Mouse (Mus musculus): ENCODE measurements at regions not wholly inside any gene's neighbourhood (a gene's known extent, or its start where the extent isn't known, plus 50 kb on each side); places are given as distances from the start of the nearest gene placed in this dataset.
A peak's percentile ranks its signal among the peaks of the same experiment; 100 is the strongest.

DNA sequence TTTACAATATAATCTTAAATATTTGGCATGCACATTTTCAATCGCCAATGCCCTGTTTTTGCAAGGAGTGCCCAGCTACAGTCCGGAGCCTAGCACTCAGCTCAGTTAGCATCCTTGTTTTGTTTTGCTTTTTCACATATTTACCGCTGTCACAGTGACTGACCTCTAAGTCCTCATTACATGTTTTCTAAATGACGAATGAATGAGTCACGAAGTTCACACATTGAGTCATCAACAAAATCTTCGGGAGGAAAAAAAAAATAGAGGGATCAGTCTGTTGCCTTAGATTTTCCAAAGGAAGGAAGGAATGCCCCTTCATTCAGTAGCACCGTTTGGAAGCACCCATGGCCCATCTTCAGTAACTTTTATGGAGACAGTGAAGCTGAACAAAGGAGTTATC lies 342.9 kb upstream of the Actbl2 start:
- ATAC-seq, result no peak

- ATAC-seq, result no peak
Observed at GRCm38 (mm10) chr13:110913177-110913576, 341.6 kb upstream of the Actbl2 start.

DNA sequence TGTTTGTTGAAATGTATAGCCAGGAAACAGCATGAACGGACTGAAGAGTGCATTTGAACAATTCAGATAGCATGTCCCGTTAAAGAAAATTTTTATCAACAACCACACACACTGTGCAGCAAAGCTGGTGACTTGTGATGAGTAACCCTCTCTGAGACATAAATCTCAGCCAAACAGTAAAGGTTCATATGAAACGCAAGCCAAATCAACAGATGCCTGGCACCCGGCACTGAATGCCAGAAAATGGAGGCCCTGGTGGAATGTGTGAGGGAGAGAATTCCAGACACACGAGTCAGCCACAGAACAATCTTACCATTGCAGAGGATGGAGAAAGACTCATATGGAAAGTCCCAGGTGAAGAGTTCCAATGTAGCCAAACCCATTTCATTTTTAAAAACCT lies 341.1 kb upstream of the Actbl2 start:
- no peak for ATAC-seq

DNA sequence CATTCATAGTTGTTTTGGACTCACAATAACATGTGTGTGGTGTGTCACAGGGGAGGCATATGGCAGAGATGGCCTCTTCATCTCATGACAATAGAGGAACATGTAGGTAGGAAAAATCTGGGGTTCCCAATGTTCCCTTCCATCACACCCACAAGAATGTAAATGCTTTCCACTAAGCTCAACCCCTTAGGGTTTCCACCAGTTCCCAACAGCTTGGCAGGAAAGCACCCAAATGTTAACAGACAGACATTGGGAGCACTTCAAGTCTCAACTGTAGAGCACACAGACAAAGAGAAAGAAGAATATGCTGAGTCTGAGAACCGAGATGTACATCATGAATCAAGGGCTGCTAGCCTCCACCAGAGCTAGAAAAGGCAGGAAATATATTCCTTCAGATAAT lies 339.7 kb upstream of the Actbl2 start:
- no peak for ATAC-seq

DNA sequence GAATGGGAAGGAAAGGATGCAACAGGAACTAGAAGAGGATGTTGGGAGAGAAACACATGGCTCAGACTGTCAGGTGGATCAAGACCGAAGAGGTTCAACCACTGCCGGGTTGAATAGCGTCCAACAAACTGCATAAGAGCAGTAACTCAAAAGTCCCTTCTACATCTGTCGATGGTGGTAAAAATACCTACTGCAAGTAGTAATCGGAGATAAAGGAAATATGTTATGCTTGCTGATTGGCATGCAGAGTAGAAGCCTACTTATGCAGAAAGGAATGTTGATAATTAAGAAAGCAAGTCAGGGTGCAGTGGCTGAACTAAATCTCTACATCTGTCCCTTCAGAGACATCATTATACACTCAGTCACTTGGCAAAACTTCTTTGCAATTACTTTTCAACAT lies 330.9 kb upstream of the Actbl2 start:
- ATAC-seq, result no peak

DNA sequence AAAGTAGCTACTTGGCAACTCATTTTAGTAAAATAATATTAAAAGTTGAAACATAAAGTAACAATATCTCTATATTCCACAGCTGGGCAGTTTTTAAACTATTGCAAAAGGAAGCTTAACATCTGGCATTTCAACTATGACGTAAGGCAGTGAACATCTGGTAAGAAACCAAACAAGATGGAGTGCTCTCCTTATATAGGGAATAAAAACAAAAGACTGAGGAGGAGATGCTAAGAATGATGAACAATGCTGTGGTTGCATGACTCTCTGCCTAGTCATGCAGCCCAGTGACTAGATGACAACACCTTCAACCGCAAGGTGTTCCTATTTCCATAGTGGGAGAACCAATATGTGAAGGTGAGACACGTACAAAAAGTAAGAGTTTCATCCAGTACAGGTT lies 329.9 kb upstream of the Actbl2 start:
- no peak for ATAC-seq

DNA sequence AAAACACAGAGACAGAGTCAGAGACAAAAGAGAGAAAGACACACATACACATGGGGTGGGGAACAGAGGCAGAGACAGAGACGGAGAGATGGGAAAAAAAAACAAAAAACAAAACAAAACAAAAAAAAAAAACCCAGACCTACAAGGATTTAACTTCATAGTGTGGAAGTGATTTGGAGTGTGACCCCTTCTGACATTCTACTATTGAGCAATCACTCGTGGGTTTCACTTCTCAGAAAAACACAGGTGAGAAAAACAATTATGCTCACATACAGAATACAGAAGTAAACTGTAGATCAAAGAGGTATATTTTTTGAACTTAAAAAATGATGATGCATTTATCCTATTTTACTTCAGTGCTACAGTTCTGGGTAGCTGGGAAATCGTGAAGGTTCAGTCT lies 326.7 kb upstream of the Actbl2 start:
- ATAC-seq, result no peak

GRCm38 (mm10) chr13:110928894-110929293 lies 325.9 kb upstream of the Actbl2 start:
- ATAC-seq, result no peak

DNA sequence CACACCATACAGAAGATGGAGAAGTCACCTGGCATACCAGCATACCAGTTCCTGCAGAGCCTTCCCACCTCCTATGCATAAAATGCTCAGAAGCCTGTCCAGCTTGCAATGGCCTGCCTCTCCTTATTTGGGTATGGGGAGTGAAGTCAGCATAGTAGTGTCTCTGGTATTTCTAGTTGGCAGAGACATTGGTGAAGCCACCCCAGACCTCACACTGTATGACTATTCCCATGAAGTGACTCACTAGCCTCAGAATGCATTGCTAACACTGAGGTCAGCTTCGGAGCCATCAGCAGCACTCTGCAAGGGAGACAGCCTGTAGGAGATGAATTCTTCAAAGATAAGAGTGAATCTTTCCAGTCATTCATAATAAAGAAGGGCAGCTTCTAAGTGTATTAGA lies 325.2 kb upstream of the Actbl2 start:
- ATAC-seq, result no peak

GRCm38 (mm10) chr13:110941587-110941986 lies 313.2 kb upstream of the Actbl2 start:
- ATAC-seq, result no peak

DNA sequence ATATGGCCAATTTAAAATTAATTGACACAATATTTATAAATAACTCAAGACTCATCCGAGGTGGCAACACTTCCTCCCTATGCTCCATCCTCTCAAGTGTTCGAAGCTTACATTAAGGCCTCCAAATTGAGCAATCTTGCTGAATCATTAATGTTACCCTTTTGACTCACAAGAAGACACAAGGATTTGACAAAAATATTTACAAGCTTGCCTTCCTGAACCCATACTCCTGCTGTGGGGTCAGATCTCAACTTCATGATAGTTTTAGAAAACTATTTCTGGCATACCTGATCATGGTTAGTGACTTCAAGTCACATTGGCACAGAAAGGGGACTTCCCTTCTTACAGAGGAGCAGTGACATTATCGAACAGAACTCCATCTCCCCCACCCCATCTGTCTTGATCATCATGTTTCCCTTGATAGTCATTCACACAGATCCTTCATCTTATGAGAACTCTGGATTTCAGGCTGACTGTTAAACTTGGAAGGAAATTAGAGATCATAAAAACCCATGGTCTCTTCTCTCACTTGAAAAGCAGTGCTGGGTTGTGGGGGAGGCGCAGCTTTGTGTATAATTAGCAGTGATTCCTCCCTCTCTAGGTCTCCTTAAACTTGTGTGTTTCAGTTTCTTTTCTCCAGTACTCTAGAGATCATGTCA lies 311.7 kb upstream of the Actbl2 start:
- no peak for ATAC-seq

GRCm38 (mm10) chr13:110944061-110944460 lies 310.8 kb upstream of the Actbl2 start:
- no peak for ATAC-seq

GRCm38 (mm10) chr13:110944683-110945082 lies 310.1 kb upstream of the Actbl2 start:
- ATAC-seq, result no peak

DNA sequence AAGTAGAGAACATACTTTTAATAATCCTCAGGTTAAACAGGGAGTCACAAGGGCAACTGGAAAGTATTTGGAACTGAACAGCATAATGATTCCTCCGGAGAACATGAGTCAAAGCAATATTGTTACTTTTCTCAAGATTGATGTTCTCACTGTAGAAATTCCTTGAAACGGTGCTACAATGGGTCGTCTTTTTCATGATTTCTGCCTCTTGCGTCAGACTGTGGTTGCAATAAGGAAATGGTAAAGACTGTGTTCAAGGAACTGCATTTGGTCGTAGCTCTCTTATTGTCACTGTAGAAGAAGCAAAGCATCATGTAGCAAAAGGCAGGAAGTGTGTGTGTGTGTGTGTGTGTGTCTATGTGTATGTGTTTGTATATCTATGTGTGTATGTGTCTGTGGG lies 294.6 kb upstream of the Actbl2 start:
- peak; percentile 96 for ATAC-seq

- ATAC-seq, result no peak
Observed at GRCm38 (mm10) chr13:110967109-110967508, 287.7 kb upstream of the Actbl2 start.

DNA sequence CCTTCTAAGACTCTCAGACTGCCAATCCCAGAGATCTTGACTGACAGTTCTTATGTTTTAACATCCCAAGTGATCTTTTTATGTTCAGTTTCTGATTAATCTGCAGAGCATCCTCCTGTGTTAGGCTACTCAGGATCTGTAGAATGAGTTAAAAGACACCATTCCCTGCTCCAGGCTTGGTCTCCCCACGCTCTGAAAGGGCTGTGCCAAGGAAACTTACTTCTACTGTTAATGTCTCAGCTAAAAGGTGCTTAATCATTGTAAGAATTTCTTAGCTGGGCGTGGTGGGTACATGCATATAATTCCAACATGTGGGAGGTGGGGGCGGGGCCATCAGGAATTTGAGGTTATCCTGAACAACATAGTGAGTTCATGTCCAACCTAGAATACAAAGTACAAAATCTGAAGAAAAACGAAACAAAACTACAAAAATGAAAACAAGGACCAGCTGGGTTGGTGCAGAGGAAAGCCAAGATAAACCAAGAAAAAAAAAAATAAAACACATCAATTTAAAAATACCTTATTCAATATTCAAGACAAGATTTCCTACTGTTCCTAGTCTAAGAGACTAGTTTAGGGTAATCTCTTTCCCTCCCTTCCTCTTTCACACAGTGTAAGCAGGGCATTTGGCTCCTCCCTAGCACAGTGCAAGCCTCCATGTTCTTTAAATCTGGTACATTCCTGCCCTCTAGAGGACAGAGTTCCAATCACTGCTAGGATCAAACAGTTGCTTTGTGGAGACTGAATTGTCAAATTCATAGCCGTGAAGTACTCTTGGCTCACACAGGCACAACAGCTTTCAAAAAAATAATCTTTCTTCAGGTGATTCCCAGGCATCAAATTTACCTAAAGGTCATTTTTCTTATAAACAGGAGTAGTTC lies 286.9 kb upstream of the Actbl2 start:
- ATAC-seq, result peak; percentile 100

DNA sequence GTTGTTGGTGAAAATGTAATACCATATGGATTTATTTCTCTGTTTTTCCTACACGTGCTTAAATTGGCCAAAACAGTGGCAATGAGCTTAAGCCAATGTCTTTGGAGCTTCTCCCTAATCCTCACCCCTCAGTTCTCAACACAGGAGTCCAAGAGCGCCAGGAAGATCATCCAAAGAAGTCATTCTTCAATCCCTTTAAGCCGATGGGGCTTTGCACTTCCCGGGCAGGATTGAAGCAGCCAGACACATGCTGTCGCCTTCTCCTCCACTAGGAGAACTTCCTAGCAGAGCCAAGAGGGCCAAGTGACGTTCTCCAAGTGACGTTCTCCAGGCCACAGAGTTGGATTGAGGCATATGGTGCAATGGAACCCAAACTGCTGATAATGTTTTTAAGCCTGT lies 286.3 kb upstream of the Actbl2 start:
- no peak for ATAC-seq

- no peak for ATAC-seq
Observed at GRCm38 (mm10) chr13:110977379-110977778, 277.4 kb upstream of the Actbl2 start.

- no peak for ATAC-seq
Observed at GRCm38 (mm10) chr13:110978022-110978421, 276.8 kb upstream of the Actbl2 start.

- ATAC-seq, result no peak
Observed at GRCm38 (mm10) chr13:110990677-110991076, 264.1 kb upstream of the Actbl2 start.

DNA sequence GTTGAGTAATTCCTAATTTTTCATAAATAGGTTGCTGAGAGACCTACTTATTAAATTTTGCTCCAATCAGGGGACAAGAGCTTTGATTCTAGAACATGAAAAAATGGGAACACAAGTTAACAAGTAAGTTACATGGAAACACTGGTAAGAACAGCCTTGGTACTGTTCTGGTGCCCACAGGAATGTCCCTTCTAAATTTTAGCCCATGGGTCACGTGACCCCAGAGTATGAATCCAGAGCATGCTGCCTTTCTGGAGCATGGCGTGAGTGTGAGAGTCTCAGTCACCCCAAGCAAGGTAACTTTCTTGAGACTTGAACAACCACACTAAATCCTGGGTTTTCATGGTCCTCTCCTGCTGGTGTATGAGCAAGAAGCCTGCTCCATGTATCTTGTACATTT lies 263.7 kb upstream of the Actbl2 start:
- ATAC-seq, result no peak

GRCm38 (mm10) chr13:110994596-110994995 lies 260.2 kb upstream of the Actbl2 start:
- ATAC-seq, result no peak

DNA sequence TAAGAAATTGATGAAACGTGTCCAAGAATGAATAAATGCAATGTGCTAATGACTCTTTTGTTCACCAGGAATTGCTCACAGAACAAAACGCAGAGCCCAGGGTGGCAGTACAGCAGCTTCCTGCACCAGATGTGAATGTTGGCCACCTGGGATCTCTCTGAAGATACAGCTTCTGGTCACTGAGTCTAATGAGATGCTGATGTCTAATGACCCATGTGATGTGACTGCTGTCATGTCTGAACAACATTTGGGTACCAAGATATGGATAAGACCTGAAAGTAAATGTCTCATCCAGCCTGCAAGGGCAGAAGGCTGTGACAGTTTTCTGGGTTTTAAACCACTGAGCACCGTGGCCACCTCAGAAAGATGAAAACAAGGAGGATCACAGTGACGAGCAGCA lies 252.1 kb upstream of the Actbl2 start:
- ATAC-seq, result no peak

DNA sequence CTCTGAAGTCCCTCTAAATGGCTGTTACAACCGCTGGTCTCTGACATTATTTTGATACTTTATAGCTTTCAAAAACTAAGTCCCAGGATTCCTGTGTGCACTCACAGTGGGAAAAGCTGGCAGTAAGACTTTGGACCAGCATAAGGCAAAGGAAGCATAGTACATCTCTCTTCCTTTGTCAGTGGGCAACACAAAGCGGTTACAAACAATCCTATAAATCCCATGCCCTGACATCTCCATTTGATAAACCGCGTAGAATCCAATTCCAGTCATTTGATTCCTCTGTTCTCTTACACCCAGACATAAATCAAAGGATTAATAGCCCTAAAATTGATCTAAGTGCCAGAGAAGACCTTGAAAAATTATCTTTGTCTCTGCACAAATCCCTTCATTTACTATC lies 240.7 kb upstream of the Actbl2 start:
- no peak for ATAC-seq

Measured in activated CD4-positive, CD25-positive, alpha-beta regulatory T cell, adult 4 months (primary cell).